Mouse (Mus musculus) cerebellum, adult 11 months (tissue): ENCODE measurements around the gene Dph5.
A peak's percentile ranks its signal among the peaks of the same experiment; 100 is the strongest.
"Not testable (repeated sequence)": the region's sequence is repeated elsewhere in the genome, so short reads cannot be mapped to it uniquely, and the experiment has no call there.

Experiments used
- DNase-seq: peaks from one replicate; pipeline ENCODE4 v3.0.0; 2022

Gene Dph5

DNA sequence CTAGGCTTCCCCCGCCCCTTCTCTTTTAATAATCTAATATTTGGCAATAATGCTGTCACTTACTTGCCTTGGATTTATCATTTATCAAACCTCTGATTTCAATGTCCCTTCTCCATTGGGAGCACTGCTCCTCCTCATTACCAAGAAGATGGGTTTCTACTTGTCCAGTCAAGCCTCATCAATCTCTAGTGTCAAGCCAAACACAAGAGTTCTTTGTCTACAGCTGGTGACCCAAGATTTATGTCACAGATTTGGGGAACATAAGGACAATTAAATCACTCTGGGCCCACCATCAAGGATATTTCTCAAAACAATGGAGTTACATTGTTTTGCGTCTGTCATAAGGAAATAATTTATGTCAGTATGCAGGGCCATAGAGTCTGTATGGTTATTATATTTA is 5.5 kb downstream of the Dph5 start:
- DNase-seq = no peak

DNA sequence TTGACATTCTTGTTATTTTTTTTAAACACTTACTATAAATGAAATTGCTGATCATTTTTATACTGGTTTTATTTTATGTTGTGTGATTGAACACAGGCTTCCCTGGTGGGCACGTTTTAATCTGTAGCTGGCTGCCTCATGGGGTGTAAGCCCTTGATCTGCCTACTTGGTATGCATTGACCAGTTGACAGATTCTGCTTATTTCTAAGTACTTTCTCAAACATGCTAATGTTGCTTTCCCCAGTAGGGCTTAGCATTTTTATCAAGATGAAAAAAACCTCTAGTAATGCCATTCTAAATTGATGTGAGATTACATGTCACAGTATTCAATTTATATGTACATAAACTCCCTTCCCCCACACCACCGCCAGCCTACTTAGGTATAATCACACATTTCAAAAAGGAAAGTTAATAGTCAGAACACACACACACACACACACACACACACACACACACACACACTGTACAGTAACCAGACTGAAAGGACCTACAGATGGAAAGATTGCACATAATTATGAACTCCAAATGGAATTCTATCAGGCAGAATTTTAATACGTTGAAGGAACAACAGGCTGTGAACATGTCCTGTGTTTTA is 10.8 kb downstream of the Dph5 start:
- no peak for DNase-seq

DNA sequence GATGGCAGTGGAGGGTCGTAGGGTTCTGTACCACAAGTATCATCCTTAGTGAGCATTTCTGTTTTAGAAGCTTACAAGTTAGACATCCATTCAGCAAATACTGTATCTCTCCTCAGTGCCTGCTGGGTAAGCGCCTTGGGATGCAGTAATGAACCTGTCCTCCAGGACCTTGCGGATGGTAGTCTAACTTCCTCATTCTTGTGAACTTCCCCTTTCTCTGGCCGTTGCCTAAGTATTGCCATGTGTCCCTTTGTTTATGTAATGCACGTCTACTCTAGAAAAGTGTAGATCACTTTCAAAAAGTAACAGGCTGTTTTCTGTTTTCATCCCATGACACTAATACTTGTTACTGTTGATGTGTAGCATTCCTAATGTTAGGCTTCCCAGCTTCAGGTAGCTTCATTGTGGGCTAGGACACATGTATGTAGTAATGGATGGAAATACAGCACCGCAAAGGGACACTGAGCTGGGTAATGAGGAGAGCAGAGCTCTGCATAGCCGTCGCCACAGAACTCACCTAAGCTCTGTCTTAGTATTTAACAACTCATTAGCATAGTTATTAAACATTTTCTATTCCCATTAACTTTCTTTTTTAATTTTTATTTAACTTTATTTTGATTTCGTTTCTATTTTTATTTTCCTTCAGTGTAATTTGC is 14.8 kb downstream of the Dph5 start:
- no peak for DNase-seq

GRCm38 (mm10) chr3:115905067-115905466 is 17.4 kb downstream of the Dph5 start:
- no peak for DNase-seq

DNA sequence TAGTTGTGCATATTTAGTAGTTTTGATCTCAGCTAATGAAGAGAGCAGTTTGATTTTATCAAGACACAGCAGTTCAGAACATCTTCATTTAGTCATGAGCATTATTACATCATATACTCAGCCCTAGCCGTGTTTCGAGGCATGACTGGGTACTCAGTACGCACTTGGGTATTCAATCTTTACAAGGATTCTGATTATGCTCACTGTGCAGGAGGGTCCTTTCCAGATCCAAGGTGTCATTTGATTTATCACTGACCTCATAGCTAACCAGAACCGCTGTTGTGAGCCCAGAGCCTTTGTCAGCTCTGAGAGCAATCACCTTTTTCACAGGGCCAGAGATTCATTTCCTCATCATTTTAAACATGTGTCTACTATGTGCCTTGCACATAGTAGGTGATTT is 17.9 kb downstream of the Dph5 start:
- no peak for DNase-seq

- not testable (repeated sequence) for DNase-seq
Measured at GRCm38 (mm10) chr3:115907406-115907805, 19.8 kb downstream of the Dph5 start.

DNA sequence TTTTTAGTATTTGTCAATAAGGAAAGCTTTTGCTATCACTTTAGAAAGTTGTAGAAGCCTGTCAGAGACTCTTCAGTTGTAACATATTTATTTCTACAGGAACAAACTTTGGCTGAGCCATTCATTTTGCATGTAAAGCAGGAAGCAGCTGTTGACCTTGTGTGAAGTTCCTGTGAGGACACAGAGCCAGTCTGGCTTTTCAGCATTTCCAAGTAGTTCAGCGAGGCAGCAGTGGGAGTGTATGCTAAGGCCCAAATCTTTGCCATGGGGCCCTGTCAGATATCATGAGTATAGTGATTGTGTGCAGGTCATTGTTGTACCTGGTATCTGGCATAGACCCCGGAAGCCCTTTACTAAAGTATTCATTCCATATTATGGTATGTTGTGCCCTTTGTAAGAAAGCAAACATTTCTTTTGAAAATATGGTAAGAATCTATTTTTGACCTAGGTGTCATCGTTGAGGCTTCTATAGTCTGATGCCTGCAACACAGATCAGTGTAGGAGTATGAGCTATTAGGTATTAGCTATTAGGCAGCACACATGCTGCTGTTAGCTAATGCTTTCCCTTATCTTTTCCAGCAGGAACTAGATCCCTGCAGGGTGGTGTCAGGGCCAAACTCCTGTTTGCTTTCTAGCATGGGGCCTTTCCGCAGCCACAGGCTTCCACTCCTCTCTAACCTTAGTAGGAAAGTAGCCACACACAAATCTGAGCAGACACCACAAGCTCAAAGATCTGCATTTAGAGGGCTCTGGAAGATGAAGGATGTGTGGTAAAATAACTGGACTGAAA is 37.0 kb downstream of the Dph5 start:
- no peak for DNase-seq

GRCm38 (mm10) chr3:115926531-115926930 is 38.9 kb downstream of the Dph5 start:
- no peak for DNase-seq

DNA sequence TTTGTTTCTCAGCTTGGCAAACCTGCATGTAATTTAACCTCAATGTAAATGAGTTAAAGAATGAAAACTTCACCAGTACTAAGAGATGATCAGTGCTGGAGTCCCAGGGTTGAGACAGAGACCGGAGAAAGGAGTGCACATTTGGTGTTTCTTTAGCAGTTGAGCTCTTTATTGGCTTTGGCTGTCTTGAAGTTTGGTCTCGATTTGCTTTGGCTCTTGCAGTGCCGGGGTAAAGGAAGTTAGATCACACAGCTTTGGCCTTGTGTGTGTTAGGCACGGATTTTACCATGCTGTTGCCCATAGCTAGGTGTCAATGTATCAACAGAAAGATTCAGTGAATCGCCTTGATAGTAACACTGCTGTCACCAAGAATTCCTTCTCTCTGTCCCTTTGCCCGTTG is 44.1 kb downstream of the Dph5 start:
- DNase-seq = no peak

DNA sequence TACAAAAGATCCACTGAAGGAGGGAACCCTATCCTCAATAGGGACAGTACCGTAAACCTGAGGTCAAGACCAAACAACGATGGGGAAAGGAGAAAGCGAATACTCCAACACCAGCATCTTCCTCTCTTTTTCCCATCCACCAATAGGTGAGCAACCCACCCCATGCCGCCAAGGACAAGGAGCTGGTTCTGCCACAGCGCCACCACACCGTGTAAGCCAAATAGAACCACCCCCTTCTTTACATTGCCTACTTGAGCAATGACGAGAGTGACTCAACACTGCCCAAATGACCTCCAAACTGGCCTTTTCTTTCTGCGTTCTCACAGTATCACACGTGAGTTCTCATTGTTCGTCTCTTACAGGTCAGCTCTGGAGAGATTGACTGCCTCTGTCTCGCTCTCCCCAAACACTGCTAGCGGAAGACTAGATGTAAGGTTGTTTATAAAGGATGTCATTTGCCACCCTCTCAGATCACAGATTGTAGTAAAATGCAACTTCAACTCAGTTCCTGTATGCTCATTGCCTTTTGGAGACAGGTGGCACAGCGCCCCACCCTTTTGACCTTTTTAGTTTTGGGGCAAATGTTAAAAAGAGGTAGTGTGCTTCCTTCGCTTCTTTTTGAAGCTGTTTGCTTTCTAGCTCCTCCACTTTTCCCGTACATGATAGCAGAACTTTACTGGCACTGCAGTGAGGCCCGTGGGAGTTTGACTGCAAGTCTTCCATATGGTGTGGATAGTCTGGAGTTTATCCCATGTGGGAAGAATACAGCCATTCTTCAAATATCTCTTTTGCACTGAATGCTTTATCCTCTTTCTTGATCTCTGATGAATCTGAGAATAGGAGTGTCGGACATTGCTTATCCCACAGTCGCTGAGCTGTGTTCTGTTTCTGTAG is 45.9 kb downstream of the Dph5 start:
- no peak for DNase-seq

- DNase-seq = peak; percentile 19
Measured at GRCm38 (mm10) chr3:115936734-115937599, 49.3 kb downstream of the Dph5 start.

DNA sequence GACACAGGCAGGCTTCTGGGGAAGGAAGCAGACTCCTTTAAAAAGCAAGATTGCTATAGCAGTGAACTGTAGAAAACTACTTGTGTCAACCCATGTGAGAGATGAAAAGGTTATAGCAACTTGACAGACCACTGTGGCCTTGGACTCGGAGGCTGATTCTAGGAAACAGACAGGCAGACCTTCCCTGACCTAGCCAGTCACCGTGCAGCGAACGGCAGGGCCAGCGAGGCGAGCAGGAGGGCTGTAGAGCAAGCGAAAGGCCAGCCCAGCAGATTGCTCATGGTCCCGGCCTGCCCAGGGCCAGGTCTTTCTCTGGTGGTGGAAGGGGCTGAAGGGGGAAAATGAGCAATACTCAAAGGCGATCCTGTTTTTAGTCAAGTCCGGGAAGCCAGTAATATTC is 50.2 kb downstream of the Dph5 start:
- DNase-seq = no peak

DNA sequence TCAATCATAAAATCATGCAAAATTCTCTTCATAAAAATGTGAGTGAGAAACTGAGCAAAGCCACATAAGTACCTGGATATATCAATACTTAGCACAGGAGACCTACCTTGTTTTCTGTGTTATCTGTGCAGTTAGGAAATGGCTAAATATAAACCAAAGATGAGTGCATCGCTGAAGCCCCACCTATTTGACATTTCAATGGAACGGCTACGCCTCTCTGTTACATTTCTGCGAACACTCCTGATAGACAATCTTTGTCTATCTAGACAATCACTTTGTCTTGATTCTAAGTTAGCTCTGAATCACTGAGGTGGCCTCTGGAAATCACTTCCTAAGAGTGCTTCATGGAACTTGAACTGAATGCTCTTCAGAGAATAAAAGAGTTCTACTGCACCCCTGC is 52.9 kb downstream of the Dph5 start:
- DNase-seq = no peak

GRCm38 (mm10) chr3:115941464-115941863 is 53.8 kb downstream of the Dph5 start:
- no peak for DNase-seq

- no peak for DNase-seq
Measured at GRCm38 (mm10) chr3:115944376-115944775, 56.7 kb downstream of the Dph5 start.

- DNase-seq = no peak
Measured at GRCm38 (mm10) chr3:115946272-115946671, 58.6 kb downstream of the Dph5 start.

DNA sequence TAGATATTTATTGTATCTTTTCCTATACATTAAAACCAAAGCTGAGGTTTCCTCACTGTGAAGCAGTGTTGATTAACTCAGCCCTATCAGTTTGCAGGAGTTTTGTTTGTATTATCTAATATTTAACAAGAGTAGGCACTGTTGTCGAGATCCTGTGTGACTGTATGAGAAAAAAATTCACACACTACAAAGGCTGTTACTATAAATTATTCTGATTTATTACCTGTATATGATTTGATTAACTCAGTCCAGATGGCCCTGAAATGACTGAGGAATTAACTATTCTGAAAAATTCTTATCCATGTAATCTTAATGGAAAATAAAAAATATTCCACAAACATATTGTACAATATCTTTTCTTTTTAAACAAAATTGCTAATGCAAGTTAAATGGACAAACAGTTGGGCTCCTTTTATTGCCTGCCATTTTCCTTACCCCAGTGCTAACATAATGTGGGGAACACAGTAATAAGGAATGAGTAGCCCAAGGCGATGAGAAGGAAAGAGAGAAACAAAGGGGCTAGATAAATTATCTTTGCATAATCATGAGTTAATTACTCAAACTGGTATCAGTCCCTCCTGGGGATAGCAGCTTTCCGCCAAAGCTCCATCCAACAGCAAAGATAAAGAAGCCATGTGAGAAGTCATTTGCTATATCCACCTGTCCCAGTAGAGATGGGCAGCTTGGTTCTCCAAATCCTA is 61.7 kb downstream of the Dph5 start:
- DNase-seq = no peak

DNA sequence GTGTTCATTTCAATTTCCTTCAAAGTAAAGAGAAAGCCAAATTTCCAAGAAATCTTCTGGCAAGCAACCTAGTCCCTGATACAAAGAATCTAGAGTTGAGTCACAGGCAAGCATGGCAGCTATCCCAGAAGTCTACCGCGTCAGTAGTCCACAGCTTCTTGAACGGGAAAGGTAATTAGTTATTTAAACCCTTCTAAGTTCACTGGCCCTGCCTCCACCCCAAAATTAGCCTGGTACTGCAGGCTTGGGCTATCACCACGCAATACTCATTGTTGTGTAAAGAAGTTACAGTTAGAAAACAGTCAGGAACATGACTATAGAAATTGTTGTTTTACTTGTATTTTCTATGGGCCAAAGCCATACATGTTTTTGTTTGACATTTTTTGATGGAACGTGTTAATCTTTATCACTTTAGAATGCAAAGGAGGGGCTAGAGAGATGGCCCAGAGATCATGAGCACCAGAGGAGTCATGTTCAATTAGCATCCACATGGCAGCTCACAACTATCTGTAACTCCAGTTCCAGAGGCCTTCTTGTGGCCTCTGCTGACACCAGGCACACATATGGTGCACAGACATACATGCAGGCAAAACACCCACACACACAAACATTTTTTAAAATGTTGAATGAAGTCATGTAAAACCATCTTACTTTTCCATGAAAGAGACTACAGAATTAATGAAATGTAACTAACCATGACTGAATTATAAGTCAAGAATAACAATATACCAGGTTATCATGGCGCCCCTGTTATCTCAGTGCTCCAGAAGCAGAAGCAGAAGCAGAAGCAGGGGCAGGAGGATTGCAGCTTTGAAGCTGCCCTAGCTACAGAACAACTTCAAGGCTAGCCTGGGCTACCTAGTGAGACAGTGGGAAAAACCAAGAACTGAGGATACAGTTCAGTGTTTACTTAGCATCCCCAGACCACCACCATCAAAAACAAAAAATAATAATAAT is 62.6 kb downstream of the Dph5 start:
- DNase-seq = no peak

GRCm38 (mm10) chr3:115951221-115951620 is 63.6 kb downstream of the Dph5 start:
- DNase-seq = no peak

GRCm38 (mm10) chr3:115952356-115952755 is 64.7 kb downstream of the Dph5 start:
- no peak for DNase-seq
